Mouse (Mus musculus) erythroblast, embryonic 14.5 days (primary cell): ENCODE data around the gene Oxa1l.

ENCODE experiments used
- GATA1 ChIP-seq: IDR thresholded peaks from 2 replicates; pipeline ENCODE4 v1.6.1; 2012; ENCODE audit warnings: low read length, inconsistent platforms, mixed read lengths
- TAL1 ChIP-seq: IDR thresholded peaks from 3 replicates; pipeline ENCODE4 v1.6.1; 2012; ENCODE audit warnings: low read length, inconsistent platforms, mixed read lengths

GRCm38 (mm10) chr14:54413877-54414700, 53.5 kb downstream of the Oxa1l start:
- no peak for TF ChIP-seq GATA1
- TF ChIP-seq TAL1: no peak
